Mouse (Mus musculus) cerebellum, postnatal 25 days (tissue): Measurements from ENCODE around the gene Gm3739.
"Not testable (repeated sequence)": the region's sequence is repeated elsewhere in the genome, so short reads cannot be mapped to it uniquely, and the experiment has no call there.

Experiments
- DNase-seq, 2 experiments: peaks; one replicate each; pipeline ENCODE4 v3.0.0; 2021; ENCODE audit warnings: mixed read lengths in 2 of 2

Gm3739 gene

DNA sequence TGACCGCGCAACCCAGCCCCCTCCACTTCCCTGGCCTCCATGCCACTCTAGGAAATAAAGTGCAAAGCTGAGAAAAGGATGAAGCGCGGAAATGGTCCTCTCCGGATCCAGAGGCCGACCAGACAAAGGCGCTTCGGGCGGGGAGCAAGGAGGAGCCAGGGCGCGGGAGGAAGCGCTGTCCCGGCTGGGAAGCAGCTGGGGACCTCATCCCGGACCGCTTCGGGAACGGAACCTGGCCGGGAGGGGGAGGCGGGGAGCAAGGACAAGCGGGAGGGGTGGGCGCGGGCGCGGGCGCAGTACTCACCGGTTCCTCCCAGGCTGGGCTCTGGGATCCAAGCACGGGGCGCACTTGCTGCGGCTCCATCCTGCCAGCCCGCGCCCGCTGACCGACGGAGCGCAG, at the start of gene Gm3739:
Gene Gm3739 (minus strand): TSS at position 389 of the 400 bp plus-strand sequence.
- DNase-seq = peak; percentile 7 to 8

DNA sequence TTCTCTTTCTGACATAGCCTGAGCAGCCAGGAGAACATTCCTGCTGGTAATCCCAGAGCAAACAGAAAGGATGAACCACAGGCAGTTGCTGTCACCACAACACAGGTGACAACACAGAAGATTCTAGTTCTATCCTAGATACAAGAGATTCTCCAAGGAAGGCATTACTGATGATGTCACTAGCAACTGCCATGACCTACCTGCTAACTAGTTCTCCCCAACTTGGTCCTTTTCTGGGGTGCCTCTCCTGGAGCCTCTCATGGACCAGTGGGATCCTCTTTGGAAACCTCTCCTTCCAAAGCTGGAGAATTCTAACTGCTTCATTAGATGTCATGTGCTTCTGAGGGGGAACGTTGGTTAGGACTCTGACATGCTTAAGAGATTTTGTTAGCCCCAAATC, 17.4 kb upstream of the Gm3739 start, which contains the start of gene Gm5797:
Gene Gm5797 (minus strand): TSS at position 101 of the 400 bp plus-strand sequence.
- DNase-seq = not testable (repeated sequence)

GRCm38 (mm10) chr14:7315093-7315492, 244 bp upstream of the Gm3739 start:
- peak in 1 of 2 experiments; percentile 17 for DNase-seq

DNA sequence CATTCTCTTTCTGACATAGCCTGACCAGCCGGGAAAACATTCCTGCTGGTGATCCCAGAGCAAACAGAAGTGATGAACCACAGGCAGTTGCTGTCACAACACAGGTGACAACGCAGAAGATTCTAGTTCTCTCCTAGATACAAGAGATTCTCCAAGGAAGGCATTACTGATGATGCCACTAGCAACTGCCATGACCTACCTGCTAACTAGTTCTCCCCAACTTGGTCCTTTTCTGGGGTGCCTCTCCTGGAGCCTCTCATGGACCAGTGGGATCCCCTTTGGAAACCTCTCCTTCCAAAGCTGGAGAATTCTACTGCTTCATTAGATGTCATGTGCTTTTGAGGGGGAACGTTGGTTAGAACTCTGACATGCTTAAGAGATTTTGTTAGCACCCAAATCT, 50.2 kb downstream of the Gm3739 start, which contains the start of gene Gm3727:
Gene Gm3727 (minus strand): TSS at position 101 of the 400 bp plus-strand sequence.
- not testable (repeated sequence) for DNase-seq
